17 mouse cellular contexts compared by ENCODE assay signal in genomic region chr2:105400558-105400957, GRCm38 (mm10).
"Had no signal": no experiment of that assay in that cellular context is flagged by ENCODE, and none has a peak within 500 bp of the region (broad histone marks: within the 10 kb centered on the region; RNA-seq: fewer than 3 reads in every experiment).

No protein-coding gene starts in this region.

- H3K27ac ChIP-seq: midbrain, embryonic 10.5 days; midbrain, embryonic 12.5 days; midbrain, embryonic 15.5 days; neural tube, embryonic 13.5 days; neural tube, embryonic 15.5 days had no signal

- H3K9me3 ChIP-seq: midbrain, embryonic 10.5 days; midbrain, embryonic 12.5 days; midbrain, embryonic 15.5 days; neural tube, embryonic 13.5 days; neural tube, embryonic 15.5 days had no signal

- H3K9ac ChIP-seq: lung, embryonic 14.5 days; midbrain, embryonic 12.5 days; midbrain, embryonic 15.5 days; neural tube, embryonic 13.5 days; neural tube, embryonic 15.5 days had no signal

- ATAC-seq: midbrain, embryonic 15.5 days had no signal

- H3K4me2 ChIP-seq: midbrain, embryonic 12.5 days had no signal

- H3K4me3 ChIP-seq: midbrain, embryonic 12.5 days; midbrain, embryonic 15.5 days; neural tube, embryonic 13.5 days; neural tube, embryonic 15.5 days had no signal

- H3K36me3 ChIP-seq: midbrain, embryonic 12.5 days; midbrain, embryonic 15.5 days; neural tube, embryonic 13.5 days; neural tube, embryonic 15.5 days had no signal

- DNase-seq: lung, adult 18-20 months; lung, embryonic 14.5 days; lung, postnatal 10 days; lung, postnatal 4 days; retina, postnatal 1 day; right cerebral cortex, adult 18-20 months; right cerebral cortex, postnatal 25 days; right cerebral cortex, postnatal 4 days; spleen, adult 18-20 months; thymus, adult 18-20 months; thymus, postnatal 14 days; thymus, postnatal 36 days had no signal
